Mouse (Mus musculus) kidney, postnatal 36 days (tissue): ENCODE results near the gene Baiap3.
"Not testable (repeated sequence)": the region's sequence is repeated elsewhere in the genome, so short reads cannot be mapped to it uniquely, and the experiment has no call there.

Experiments
- DNase-seq, 2 experiments: peaks; one replicate each; pipeline ENCODE4 v3.0.0; 2021 to 2022; ENCODE audit warnings: mixed read lengths in 2 of 2

Gene Baiap3

GRCm38 (mm10) chr17:25244239-25244638, 11.9 kb downstream of the Baiap3 start:
- DNase-seq: peak in 1 of 2 experiments; percentile 24

GRCm38 (mm10) chr17:25243131-25243780, 12.9 kb downstream of the Baiap3 start:
- peak in 1 of 2 experiments; percentile 40 for DNase-seq

DNA sequence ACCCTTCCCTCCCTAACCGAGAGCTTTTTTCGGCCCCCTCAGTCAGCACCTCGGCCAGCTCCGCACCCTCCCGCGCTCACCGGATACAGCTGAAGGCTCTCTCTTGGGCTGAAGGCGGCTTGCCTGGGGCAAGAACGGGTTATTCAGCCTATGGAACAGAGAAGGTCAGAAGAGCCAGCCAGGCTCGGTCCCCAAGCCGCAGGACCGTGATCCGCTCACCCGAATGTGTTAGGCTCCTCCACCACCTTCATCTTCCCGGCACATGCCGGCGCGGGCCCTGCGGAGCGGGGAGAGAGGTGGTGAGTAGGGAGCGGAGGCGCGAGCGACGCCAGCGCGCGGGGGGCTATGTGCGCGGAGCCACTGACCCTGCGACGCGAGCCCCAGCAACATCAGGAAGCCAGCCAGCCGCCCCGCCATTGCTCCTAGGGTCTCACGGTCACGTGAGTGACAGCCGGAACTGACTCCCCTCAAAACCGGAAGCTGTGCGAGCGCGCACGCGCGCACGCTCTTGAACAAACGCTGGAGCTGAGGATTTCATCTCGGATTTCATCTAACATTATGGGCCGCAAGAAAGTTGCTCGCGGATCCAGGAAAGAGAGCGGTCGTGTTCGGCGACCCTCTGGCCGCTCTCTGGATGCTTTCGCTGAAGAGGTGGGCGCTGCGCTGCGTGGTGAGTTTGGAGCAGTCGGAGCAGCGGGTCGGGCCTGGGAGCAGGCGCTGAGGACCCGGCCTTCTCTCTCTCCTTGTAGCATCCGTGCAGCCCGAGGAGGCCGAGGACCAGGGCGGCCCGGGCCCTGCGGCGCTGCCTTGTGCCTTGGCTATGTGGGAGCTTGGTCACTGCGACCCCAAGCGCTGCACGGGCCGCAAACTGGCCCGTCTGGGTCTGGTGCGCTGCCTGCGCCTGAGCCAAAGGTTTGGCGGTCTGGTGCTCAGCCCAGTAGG, 16.2 kb downstream of the Baiap3 start, which contains the start of the genes Gnptg and Tsr3:
TSS of gene Gnptg (minus strand) at position 430 of the 942 bp plus-strand sequence.
TSS of gene Tsr3 (plus strand) at position 476 of the 942 bp plus-strand sequence.
- DNase-seq: peak; percentile 87 to 92

GRCm38 (mm10) chr17:25235635-25236034, 20.5 kb downstream of the Baiap3 start:
- DNase-seq: peak in 1 of 2 experiments; percentile 36

DNA sequence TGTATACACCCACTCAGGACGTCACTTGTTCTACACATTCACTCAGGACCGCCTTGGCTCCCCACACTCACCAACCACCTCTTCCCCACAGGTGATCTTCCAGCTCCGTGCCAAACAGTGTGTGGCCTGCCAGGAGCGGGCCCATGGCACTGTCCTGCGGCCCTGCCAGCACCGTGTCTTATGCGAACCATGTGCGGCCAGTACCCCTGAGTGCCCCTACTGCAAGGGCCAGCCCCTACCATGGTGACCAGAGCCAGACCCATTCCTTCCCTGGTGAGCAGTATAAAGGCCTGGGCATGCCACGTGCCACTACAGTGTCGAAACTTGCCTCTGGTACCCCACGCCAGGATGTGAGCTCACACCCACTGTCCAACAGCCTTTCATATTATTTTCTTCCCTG, 24.5 kb downstream of the Baiap3 start:
- not testable (repeated sequence) for DNase-seq

- DNase-seq: peak; percentile 81
Observed at GRCm38 (mm10) chr17:25230700-25231099, 25.5 kb downstream of the Baiap3 start.

DNA sequence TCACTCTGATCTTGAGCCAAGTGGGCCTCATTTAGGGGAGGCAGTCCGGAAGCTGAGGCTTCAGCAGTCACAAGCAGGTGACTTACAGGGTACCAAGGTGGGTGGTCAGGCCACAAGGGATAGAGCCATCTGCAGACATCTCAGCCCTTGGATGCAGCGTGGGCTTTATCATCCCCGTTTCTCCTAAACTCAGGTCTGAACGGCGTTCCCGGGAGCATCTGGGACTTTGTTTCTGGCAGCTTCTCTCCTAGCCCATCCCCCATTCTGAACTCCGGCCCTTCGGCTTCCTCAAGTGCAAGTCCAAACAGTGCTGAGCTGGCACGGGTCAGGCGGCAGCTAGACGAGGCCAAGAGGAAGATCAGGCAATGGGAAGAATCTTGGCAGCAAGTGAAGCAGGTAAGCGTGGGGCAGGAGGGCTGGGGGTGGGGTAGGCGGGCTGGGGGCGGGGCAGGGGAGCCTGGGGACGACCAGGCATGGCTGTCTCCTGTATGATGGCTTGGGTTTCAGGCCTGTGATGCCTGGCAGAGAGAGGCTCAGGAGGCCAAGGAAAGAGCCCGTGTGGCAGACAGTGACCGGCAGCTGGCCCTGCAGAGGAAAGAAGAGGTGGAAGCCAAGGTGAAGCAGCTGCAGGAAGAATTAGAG, 26.0 kb downstream of the Baiap3 start:
- DNase-seq: peak in 1 of 2 experiments; percentile 51

GRCm38 (mm10) chr17:25227991-25228390, 28.2 kb downstream of the Baiap3 start:
- peak in 1 of 2 experiments; percentile 69 for DNase-seq

GRCm38 (mm10) chr17:25225659-25226058, 30.5 kb downstream of the Baiap3 start:
- no peak for DNase-seq

DNA sequence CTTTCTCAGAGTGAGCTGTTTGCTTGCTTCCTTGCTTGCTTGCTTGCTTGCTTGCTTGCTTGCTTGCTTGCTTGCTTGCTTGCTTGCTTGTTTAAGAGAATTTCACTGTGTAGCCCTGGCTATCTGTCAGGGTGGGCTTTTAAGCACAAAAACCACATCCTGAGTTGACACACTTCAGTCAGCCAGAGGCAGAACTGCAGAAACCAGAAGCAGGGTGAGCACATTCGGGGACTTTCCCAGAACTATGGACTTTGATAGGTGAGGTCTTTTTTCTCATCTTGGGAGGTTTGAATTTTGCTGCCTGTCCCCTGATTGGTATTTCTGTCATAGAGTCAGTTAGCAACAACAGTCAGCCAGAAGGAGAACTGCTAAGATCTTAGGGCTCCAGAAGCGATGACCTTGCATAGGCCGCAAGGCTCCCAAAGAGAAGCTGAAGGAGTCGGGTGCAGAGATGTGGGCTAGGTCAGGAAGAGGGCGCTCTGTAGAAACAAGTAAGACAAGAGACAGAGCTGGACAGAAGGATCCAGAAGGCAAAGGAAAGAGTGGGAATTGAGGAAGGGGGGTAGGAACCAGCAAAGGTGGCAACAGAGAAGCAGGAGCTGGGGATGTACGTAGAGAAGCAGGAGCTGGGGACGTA, 31.5 kb downstream of the Baiap3 start:
- DNase-seq: no peak

GRCm38 (mm10) chr17:25222951-25223601, 33.1 kb downstream of the Baiap3 start:
- DNase-seq: peak in 1 of 2 experiments; percentile 29

- not testable (repeated sequence) for DNase-seq
Observed at GRCm38 (mm10) chr17:25222504-25222940, 33.6 kb downstream of the Baiap3 start.

- peak; percentile 84 to 89 for DNase-seq
Observed at GRCm38 (mm10) chr17:25221821-25222503, 34.2 kb downstream of the Baiap3 start.

- DNase-seq: peak in 1 of 2 experiments; percentile 47
Observed at GRCm38 (mm10) chr17:25220746-25221145, 35.4 kb downstream of the Baiap3 start.

- DNase-seq: no peak
Observed at GRCm38 (mm10) chr17:25219492-25220295, 36.5 kb downstream of the Baiap3 start.

- no peak for DNase-seq
Observed at GRCm38 (mm10) chr17:25218967-25219366, 37.2 kb downstream of the Baiap3 start.

DNA sequence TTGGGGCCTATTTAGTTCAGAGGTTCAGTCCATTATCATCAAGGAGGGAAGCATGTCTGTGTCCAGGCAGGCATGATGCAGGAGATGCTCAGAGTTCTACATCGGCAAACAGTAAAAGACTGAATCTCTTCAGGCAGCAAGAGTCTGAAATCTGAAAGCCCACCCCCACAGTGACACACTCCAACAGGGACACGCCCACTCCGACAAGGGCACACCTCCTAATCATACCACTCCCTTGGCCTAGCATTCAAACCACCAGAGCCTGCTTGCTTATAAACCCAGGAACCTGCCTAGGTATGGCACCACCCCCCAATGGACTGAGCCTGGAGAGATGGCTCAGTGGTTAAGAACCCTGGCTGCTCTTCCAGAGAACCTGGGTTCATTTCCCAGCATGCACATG, 40.7 kb downstream of the Baiap3 start:
- no peak for DNase-seq

DNA sequence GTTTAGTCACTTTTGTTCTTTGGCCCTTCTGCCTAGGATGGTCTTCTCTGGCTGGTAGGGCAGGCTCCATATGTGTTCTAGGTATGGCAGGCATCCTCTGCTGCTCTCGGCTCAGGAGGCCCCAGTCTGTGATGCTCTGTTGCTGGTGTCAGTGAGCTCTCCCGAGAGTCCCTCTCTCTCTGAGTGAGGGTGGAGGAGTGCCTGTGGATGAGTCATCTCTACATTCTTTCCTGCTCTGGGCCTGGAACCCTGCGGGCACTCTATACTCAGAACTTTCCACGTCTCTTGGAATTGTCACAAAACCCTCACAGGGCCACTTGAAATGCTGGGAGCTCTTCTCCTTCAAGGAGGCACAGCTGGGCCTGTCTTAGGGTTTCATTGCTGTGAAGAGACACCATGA, 44.5 kb downstream of the Baiap3 start:
- no peak for DNase-seq

- peak; percentile 71 to 87 for DNase-seq
Observed at GRCm38 (mm10) chr17:25210680-25211466, 45.3 kb downstream of the Baiap3 start.
